Mouse (Mus musculus) embryonic stem cell, embryonic (primary cell): ENCODE measurements around the gene Klf16.

Experiments
- CTCF ChIA-PET, 4 experiments: fragments of 300-600 bp in 2 of 4; fragments of 350-600 bp in 2 of 4; sonication (Branson Sonifier 250); formaldehyde crosslinking; loops; one replicate each; lab custom pipeline; 2022; ENCODE audit warnings: inconsistent platforms in 2 of 4; lab: Charles Lee
- POLR2A ChIA-PET, 4 experiments: fragments of 300-600 bp in 2 of 4; fragments of 350-600 bp in 2 of 4; sonication (Branson Sonifier 250); formaldehyde crosslinking; loops; one replicate each; lab custom pipeline; 2022; ENCODE audit warnings: antibody characterized with exemption in 4 of 4, inconsistent platforms in 1 of 4; lab: Charles Lee

Gene Klf16

DNA sequence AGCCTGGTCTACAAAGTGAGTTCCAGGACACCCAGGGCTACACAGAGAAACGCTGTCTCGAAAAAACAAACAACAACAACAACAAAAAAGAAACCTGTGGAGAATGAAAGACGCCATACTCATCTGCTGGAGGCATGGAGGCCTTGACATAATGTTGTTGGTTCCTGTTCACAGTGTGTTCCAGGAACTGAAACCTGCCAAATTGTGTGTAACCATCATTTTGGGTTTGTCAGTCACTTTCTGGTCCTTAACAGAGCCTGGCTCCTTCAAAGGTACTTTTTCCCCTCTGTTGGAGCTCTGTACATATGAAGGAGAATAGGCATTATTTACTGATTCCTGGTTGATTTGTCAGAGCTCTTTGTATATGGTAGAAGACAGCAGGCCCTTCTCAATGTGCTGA is 34.8 kb upstream of the Klf16 start:
- CTCF ChIA-PET = interaction anchor here (0.6 to 2.6 kb wide), 25 partner anchors 8 to 144 kb away, joined by 3 to 38 read pairs (median 4); partner anchors contain the start of genes Adat3 (in 2 of the 4), Csnk1g2 (in 2 of the 4), Scamp4 (in 2 of the 4) and Abhd17a (in 1 of the 4)
- POLR2A ChIA-PET = interaction anchor here in 2 of 4 experiments (0.8 to 5.6 kb wide), 16 partner anchors 8 to 219 kb away, joined by 3 to 44 read pairs (median 10); partner anchors contain the start of genes Abhd17a (in 2 of the 2), Adat3 (in 2 of the 2), Csnk1g2 (in 2 of the 2) and Scamp4 (in 2 of the 2)

DNA sequence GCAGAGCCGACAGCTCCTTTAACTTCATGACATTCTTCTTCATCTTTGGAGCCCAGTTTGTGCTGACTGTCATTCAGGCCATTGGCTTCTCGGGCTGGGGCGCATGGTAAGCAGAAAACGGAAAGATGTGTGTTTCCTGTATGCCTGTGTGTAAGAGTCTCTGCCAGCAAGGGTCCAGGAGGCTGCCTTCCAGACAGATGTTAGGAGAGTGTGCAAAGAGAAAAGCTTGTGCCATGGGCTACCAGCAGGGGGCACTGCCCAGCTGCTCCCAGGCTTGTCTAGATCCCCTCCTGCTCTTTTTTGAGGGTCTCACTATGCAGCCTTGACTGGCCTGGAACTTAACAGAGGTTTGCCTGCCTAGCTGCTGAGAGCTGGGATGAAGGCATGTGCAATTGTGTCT is 33.9 kb upstream of the Klf16 start:
- ChIA-PET CTCF (interaction anchor here (0.5 to 2.6 kb wide), 64 partner anchors 8 to 994 kb away, joined by 3 to 38 read pairs (median 4); partner anchors contain the start of genes Csnk1g2 (in 3 of the 4), Adat3 (in 2 of the 4), Rexo1 (in 2 of the 4) and Scamp4 (in 2 of the 4)), POLR2A (interaction anchor here (0.6 to 5.6 kb wide), 43 partner anchors 7 to 220 kb away, joined by 3 to 44 read pairs (median 5); partner anchors contain the start of genes Csnk1g2 (in 3 of the 4), Abhd17a (in 2 of the 4), Adat3 (in 2 of the 4) and Scamp4 (in 2 of the 4))

- ChIA-PET POLR2A (interaction anchor here in 3 of 4 experiments (0.6 to 5.6 kb wide), 30 partner anchors 9 to 221 kb away, joined by 3 to 44 read pairs (median 5); partner anchors contain the start of genes Abhd17a (in 2 of the 3), Csnk1g2 (in 2 of the 3) and Klf16 (in 1 of the 3)), CTCF (interaction anchor here (0.5 to 2.6 kb wide), 46 partner anchors 7 to 995 kb away, joined by 3 to 38 read pairs (median 5); partner anchors contain the start of genes Adat3 (in 2 of the 4), Csnk1g2 (in 2 of the 4), Scamp4 (in 2 of the 4) and Abhd17a (in 1 of the 4))
Measured at GRCm38 (mm10) chr10:80610116-80610785, 33.1 kb upstream of the Klf16 start.

DNA sequence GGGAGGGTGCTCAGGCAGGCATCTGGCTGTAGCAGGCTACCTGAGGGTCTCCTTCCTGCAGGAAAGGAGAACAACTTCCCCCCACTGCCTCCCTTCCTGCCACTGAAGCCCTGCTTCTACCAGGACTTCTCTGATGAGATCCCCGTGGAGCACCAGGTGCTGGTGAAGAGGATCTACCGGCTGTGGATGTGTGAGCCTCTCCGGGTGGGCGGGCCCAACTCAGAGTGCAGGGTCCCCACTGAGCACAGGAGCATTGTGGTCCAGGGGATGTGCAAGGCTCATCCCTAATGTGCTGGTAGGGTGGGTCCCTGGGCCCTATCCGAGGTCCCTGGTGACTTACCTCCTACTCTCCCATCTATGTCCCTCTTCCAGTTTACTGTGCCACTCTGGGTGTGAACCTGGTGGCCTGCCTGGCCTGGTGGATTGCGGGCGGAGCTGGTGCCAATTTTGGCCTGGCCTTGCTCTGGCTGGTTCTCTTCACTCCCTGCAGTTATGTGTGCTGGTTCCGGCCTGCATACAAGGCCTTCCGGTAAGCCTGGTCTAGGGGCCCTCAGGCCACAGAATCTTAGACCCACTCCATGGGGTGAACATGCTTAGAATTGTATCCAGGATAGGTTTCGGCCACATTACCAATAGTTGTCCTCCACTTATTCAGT is 32.3 kb upstream of the Klf16 start:
- CTCF ChIA-PET = interaction anchor here in 1 of 4 experiments (2.6 kb wide), 1 partner anchor 11 kb away, joined by 38 read pairs; the partner anchor contains the start of gene Csnk1g2
- POLR2A ChIA-PET = interaction anchor here in 2 of 4 experiments (0.9 to 5.6 kb wide), 10 partner anchors 10 to 66 kb away, joined by 3 to 44 read pairs (median 14); partner anchors contain the start of genes Abhd17a (in 1 of the 2) and Klf16 (in 1 of the 2)

- CTCF ChIA-PET = no interaction called here
Measured at GRCm38 (mm10) chr10:80608435-80608834, 31.3 kb upstream of the Klf16 start.

DNA sequence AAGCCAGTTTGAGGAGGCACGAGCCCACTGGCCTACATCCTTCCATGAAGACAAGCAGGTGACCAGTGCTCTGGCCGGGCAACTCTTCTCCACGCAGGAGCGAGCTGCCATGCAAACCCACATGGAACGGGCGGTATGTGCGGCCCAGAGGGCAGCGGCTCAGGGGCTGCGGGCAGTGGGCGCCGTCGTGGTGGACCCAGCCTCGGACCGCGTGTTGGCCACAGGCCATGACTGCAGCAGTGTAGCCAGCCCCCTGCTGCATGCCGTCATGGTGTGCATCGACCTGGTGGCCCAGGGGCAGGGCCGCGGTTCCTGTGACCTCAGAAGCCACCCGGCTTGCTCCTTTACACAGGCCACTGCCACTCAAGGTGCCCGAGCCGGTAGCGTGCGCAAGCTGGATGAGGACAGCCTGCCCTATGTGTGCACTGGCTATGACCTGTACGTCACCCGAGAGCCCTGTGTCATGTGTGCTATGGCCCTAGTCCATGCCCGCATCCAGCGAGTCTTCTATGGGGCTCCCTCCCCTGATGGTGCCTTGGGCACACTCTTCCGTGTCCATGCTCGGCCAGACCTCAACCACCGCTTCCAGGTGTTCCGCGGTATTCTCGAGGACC is 29.7 kb upstream of the Klf16 start:
- ChIA-PET POLR2A (interaction anchor here in 3 of 4 experiments (0.6 to 3.4 kb wide), 32 partner anchors 10 to 145 kb away, joined by 3 to 52 read pairs (median 6); partner anchors contain the start of genes Csnk1g2 (in 2 of the 3), Abhd17a (in 1 of the 3), Izumo4 (in 1 of the 3) and Rexo1 (in 1 of the 3)), CTCF (interaction anchor here in 3 of 4 experiments (0.6 to 1.4 kb wide), 4 partner anchors 28 to 666 kb away, joined by 3 to 5 read pairs (median 3); no protein-coding TSS in a partner anchor)

More at GRCm38 (mm10) chr10:80608435-80608834, 31.3 kb upstream of the Klf16 start:
- POLR2A ChIA-PET = interaction anchor here in 2 of 4 experiments (1.0 to 3.4 kb wide), 14 partner anchors 10 to 67 kb away, joined by 3 to 52 read pairs (median 10); partner anchors contain the start of genes Abhd17a (in 2 of the 2) and Csnk1g2 (in 2 of the 2)

- POLR2A ChIA-PET = interaction anchor here in 3 of 4 experiments (0.6 to 3.4 kb wide), 29 partner anchors 9 to 145 kb away, joined by 3 to 52 read pairs (median 6); partner anchors contain the start of genes Csnk1g2 (in 3 of the 3), Abhd17a (in 1 of the 3), Izumo4 (in 1 of the 3) and Rexo1 (in 1 of the 3)
Measured at GRCm38 (mm10) chr10:80606306-80606705, 29.2 kb upstream of the Klf16 start.

DNA sequence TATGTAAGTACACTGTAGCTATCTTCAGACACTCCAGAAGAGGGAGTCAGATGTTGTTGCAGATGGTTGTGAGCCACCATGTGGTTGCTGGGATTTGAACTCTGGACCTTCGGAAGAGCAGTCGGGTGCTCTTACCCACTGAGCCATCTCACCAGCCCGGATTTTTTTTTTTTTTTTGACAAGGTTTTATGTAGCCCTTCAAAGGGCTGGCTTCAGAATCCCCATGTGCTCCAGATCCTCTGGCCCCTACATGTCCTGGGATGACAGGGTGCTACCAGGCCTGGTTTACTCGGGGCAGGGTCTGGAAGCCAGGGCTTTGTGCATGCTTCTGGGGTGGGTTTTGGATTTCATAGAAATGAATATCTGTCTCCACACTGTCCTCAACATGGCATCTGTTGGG is 28.6 kb upstream of the Klf16 start, which contains the start of gene Gm49322:
TSS of gene Gm49322 (plus strand) at position 301 of the 400 bp plus-strand sequence.
- ChIA-PET CTCF (interaction anchor here in 2 of 4 experiments (0.7 to 1.4 kb wide), 3 partner anchors 27 to 723 kb away, joined by 5 read pairs; no protein-coding TSS in a partner anchor), POLR2A (interaction anchor here in 3 of 4 experiments (0.7 to 10.9 kb wide), 21 partner anchors 9 to 97 kb away, joined by 3 to 128 read pairs (median 11); partner anchors contain the start of genes Csnk1g2 (in 2 of the 3), Izumo4 (in 1 of the 3), Mknk2 (in 1 of the 3) and Rexo1 (in 1 of the 3))

More at GRCm38 (mm10) chr10:80606306-80606705, 29.2 kb upstream of the Klf16 start:
- CTCF ChIA-PET = interaction anchor here in 3 of 4 experiments (0.6 to 1.4 kb wide), 3 partner anchors 28 to 666 kb away, joined by 3 to 5 read pairs (median 3); no protein-coding TSS in a partner anchor

DNA sequence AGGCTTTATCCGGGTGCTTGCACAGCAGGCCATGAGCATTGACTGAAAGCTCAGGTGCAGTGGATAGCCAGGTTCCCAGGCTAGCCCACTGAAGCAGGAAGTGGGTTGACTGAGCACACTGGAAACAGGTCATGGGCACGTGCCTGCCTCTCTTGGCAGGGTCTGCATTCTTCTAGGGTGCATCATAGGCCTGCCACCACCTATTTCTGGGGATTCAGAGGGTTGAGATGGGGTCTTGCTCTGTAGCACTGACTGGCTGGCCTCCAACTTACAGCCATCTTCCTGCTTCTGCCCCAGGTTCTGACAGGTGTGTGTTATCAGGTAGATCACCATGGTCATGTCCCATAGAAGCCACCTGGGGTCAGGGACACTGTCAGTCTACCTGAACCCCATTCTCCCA is 27.9 kb upstream of the Klf16 start:
- CTCF ChIA-PET = interaction anchor here in 2 of 4 experiments (0.7 to 0.8 kb wide), 4 partner anchors 26 to 722 kb away, joined by 3 to 5 read pairs (median 4); no protein-coding TSS in a partner anchor
- POLR2A ChIA-PET = interaction anchor here in 3 of 4 experiments (0.7 to 10.9 kb wide), 19 partner anchors 8 to 325 kb away, joined by 3 to 128 read pairs (median 19); partner anchors contain the start of genes Abhd17a (in 2 of the 3), Csnk1g2 (in 2 of the 3), Klf16 (in 2 of the 3) and Gadd45b (in 1 of the 3)

- POLR2A ChIA-PET = interaction anchor here (0.5 to 10.9 kb wide), 37 partner anchors 8 to 434 kb away, joined by 3 to 128 read pairs (median 8); partner anchors contain the start of genes Csnk1g2 (in 3 of the 4), Abhd17a (in 2 of the 4), Klf16 (in 2 of the 4) and Atp8b3 (in 1 of the 4)
- CTCF ChIA-PET = interaction anchor here (0.6 to 1.9 kb wide), 12 partner anchors 7 to 118 kb away, joined by 3 to 12 read pairs (median 6); partner anchors contain the start of genes Abhd17a (in 1 of the 4) and Csnk1g2 (in 1 of the 4)
Measured at GRCm38 (mm10) chr10:80604001-80604509, 26.9 kb upstream of the Klf16 start.

- POLR2A ChIA-PET = interaction anchor here (0.5 to 10.9 kb wide), 48 partner anchors 8 to 751 kb away, joined by 3 to 128 read pairs (median 5); partner anchors contain the start of genes Csnk1g2 (in 3 of the 4), Abhd17a (in 2 of the 4), Klf16 (in 2 of the 4) and Gadd45b (in 1 of the 4)
Measured at GRCm38 (mm10) chr10:80603364-80603763, 26.2 kb upstream of the Klf16 start.

DNA sequence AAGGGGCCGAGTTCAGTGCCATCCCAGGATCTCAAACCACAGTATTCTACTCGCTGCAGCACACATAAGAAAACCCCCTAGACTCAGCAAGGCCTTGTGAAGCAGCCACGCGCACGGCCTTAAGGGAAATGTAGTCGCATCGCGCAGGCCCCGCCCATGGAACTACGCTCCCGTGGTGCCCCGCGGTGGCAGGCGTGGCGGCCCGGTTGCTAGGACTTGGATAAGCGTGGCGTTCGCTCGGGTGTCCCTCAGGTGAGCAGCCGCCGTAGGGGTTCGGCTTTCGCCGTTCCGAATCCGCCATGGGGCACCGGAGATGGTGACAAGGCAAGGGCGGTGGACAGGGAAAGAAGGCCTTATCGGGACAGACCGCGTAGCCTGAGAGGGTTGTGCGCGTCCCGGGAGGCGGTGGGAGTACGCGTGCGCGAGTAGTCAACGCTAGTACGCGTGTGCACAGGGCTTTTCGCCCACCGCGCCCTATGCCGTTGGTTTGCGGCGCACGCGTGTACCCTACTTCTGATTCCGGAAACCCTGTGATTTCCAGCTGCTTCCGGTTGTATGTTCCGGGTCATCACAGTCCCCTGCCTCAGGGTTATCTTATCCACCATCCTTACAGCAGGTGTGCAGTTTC is 25.7 kb upstream of the Klf16 start, which contains the start of the genes Scamp4 and Adat3:
TSS of gene Scamp4 (plus strand) at position 175 of the 628 bp plus-strand sequence.
TSS of gene Adat3 (plus strand) at position 183 of the 628 bp plus-strand sequence.
- CTCF ChIA-PET = interaction anchor here in 3 of 4 experiments (0.6 to 1.9 kb wide), 9 partner anchors 8 to 36 kb away, joined by 3 to 12 read pairs (median 6); partner anchors contain the start of genes Abhd17a (in 1 of the 3), Csnk1g2 (in 1 of the 3) and Klf16 (in 1 of the 3)
- POLR2A ChIA-PET = interaction anchor here (0.6 to 10.9 kb wide), 46 partner anchors 9 to 752 kb away, joined by 3 to 128 read pairs (median 6); partner anchors contain the start of genes Csnk1g2 (in 3 of the 4), Abhd17a (in 2 of the 4), Klf16 (in 2 of the 4) and Gadd45b (in 1 of the 4)

More at GRCm38 (mm10) chr10:80603364-80603763, 26.2 kb upstream of the Klf16 start:
- CTCF ChIA-PET = interaction anchor here in 3 of 4 experiments (0.6 to 1.9 kb wide), 10 partner anchors 8 to 35 kb away, joined by 3 to 12 read pairs (median 6); partner anchors contain the start of genes Abhd17a (in 1 of the 3), Csnk1g2 (in 1 of the 3) and Klf16 (in 1 of the 3)

- ChIA-PET CTCF (interaction anchor here in 2 of 4 experiments (0.7 to 1.1 kb wide), 3 partner anchors 13 to 39 kb away, joined by 3 to 4 read pairs (median 4); no protein-coding TSS in a partner anchor), POLR2A (interaction anchor here in 2 of 4 experiments (0.7 to 10.9 kb wide), 20 partner anchors 8 to 267 kb away, joined by 3 to 128 read pairs (median 10); partner anchors contain the start of genes Csnk1g2 (in 2 of the 2), Gm49322 (in 2 of the 2), Mknk2 (in 1 of the 2) and Pcsk4 (in 1 of the 2))
Measured at GRCm38 (mm10) chr10:80596318-80596717, 19.2 kb upstream of the Klf16 start.
